Comparison of ENCODE assay signal across 8 mouse cellular contexts in genomic region chr6:16221002-16221627, GRCm38 (mm10).
DNase-seq lines count a peak whose midpoint lies in the region; ATAC-seq and TF ChIP-seq lines count a peak whose summit lies in the region.

No protein-coding gene starts in this region.

- no peaks in the 10 kb centered on the region for H3K27me3 ChIP-seq in heart, embryonic 11.5 days (ENCODE audit: control insufficient read depth, insufficient read depth, low read length)
- no peaks in the 10 kb centered on the region for H3K27me3 ChIP-seq in myocyte (ENCODE audit: control insufficient read depth, insufficient read depth, insufficient read length)

- H3K36me3 ChIP-seq in heart, embryonic 11.5 days (ENCODE audit: control insufficient read depth, insufficient read depth, low read length) = no peaks in the 10 kb centered on the region
- H3K36me3 ChIP-seq in myocyte (ENCODE audit: control insufficient read depth, insufficient read depth) = no peaks in the 10 kb centered on the region

- H3ac ChIP-seq in myocyte (ENCODE audit: control insufficient read depth, insufficient read length) = no peak overlapping the region

- WGBS in heart, embryonic 11.5 days (ENCODE audit: insufficient replicate concordance) = 35% methylated on average over 3 of the region's 3 CpGs

- no peak overlapping the region; the same call in 1 of the 2 replicates for H3K4me2 ChIP-seq in heart, embryonic 11.5 days
- peak overlapping the region; percentile 28 for H3K4me2 ChIP-seq in myocyte (ENCODE audit: low read depth)

- H3K9ac ChIP-seq in heart, embryonic 11.5 days (ENCODE audit: low read depth, low read length) = no peak overlapping the region

- H3K27ac ChIP-seq in heart, embryonic 11.5 days (ENCODE audit: low read depth, low read length) = no peak overlapping the region

- TF ChIP-seq POLR2A in myocyte (IDR thresholded peaks at IDR 0.05; ENCODE audit: insufficient read length, low read depth) = no peak

- no peak overlapping the region for H3K4me3 ChIP-seq in heart, embryonic 11.5 days (ENCODE audit: low read depth, low read length)
- no peak overlapping the region for H3K4me3 ChIP-seq in myocyte

- DNase-seq in heart, adult 18-20 months = peak; percentile 8 to 53
- DNase-seq in 416B (ENCODE audit: low read depth) = peak; percentile 30
- DNase-seq in adrenal gland, postnatal 14 days = peak; percentile 49
- DNase-seq in gastrocnemius, postnatal 14 days = peak; percentile 5
- DNase-seq in left cerebral cortex, adult 11 months (ENCODE audit: low spot score) = peak; percentile 14
- DNase-seq in spleen, postnatal 36 days (ENCODE audit: low spot score in 2 of 2) = no peak

- H3K4me1 ChIP-seq in heart, embryonic 11.5 days (ENCODE audit: control insufficient read depth, insufficient read depth, low read length) = no peaks in the 10 kb centered on the region

- intact Hi-C loops in gastrocnemius, postnatal 14 days (cut with DNase I; ENCODE audit: low total_unique reads) = no loop called here

- ATAC-seq in heart, embryonic 11.5 days (replicated peaks; ENCODE audit: insufficient number of reproducible peaks, low FRiP score, low TSS enrichment) = no peak

- H3K9me3 ChIP-seq in heart, embryonic 11.5 days (replicated peaks; ENCODE audit: control insufficient read depth, low read length) = no peaks in the 10 kb centered on the region

- no peaks in the 10 kb centered on the region for H3K79me2 ChIP-seq in myocyte (ENCODE audit: control insufficient read depth, insufficient read depth)

TF ChIP-seq in myocyte, 11 proteins besides CTCF, POLR2A, EP300 and RAD21:
- no peak for TF ChIP-seq TCF3 (IDR thresholded peaks at IDR 0.05; ENCODE audit: insufficient read length, low read depth)
- TF ChIP-seq TCF12 (IDR thresholded peaks at IDR 0.05; ENCODE audit: insufficient read depth, poor library complexity, severe bottlenecking) = no peak
- no peak for TF ChIP-seq CEBPB (IDR thresholded peaks at IDR 0.05; ENCODE audit: insufficient read depth, poor library complexity, severe bottlenecking)
- no peak for TF ChIP-seq SRF (IDR thresholded peaks at IDR 0.05; ENCODE audit: control insufficient read depth, insufficient read length, low read depth)
- TF ChIP-seq E2F4 (IDR thresholded peaks at IDR 0.05; ENCODE audit: insufficient read depth) = no peak
- no peak for TF ChIP-seq MYOG (IDR thresholded peaks at IDR 0.05; ENCODE audit: control insufficient read depth in 1 of 3, insufficient read depth in 1 of 3, insufficient read length in 2 of 3, low read depth in 2 of 3)
- no peak for TF ChIP-seq USF1 (IDR thresholded peaks at IDR 0.05; ENCODE audit: low read depth)

Comparison
In these comparisons a context has a peak if more than half of its experiments do, and no peak if none do; other contexts are left out.
1. DNase-seq: peak in heart, adult 18-20 months (2 of 2), 416B (single experiment), adrenal gland, postnatal 14 days (single experiment), gastrocnemius, postnatal 14 days (single experiment) and left cerebral cortex, adult 11 months (single experiment); none in spleen, postnatal 36 days (0 of 2).